Mouse (Mus musculus): ENCODE measurements at regions not wholly inside any gene's neighbourhood (a gene's known extent, or its start where the extent isn't known, plus 50 kb on each side); places are given as distances from the start of the nearest gene placed in this dataset.

DNA sequence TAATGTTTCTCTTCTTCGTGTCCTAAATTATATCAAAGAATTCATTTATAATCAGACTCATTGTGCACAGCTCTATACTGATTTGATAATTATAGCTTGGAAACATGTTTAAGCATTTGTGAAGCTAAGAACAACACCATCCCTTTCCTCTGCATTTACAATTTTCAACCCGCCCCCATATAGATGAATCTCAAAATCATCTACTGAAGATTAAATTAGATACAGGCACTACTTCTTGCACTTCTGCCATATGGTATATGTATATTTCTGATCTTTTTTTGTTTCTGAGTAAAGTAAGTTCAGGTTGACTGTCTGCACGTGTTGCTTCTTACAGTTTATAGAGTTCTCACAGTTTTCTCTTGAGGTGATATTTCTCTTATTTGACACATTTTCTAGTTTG, 583.1 kb upstream of the C030005K15Rik start:
- Histone ChIP-seq H3K36me3 (replicated peaks; ENCODE audit: control insufficient read depth, insufficient read depth, low read length) (no peaks in the 10 kb centered on the region), H3K9me3 (replicated peaks; ENCODE audit: control insufficient read depth, low read length) (no peaks in the 10 kb centered on the region), H3K27ac (ENCODE audit: low read depth) (no peak overlapping the region), H3K4me3 (ENCODE audit: low read depth, low read length) (no peak overlapping the region), H3K4me2 (ENCODE audit: low read depth, low read length) (no peak overlapping the region), H3K4me1 (ENCODE audit: control insufficient read depth, insufficient read depth) (no peaks in the 10 kb centered on the region), H3K27me3 (ENCODE audit: control insufficient read depth, insufficient read depth, low read length) (no peaks in the 10 kb centered on the region), H3K9ac (replicated peaks; ENCODE audit: low read depth, low read length) (no peak overlapping the region)
- no peak for DNase-seq (ENCODE audit: low spot score)
- no peak for ATAC-seq (ENCODE audit: insufficient read depth, low read depth)
- 82% methylated on average over 3 of the region's 3 CpGs for WGBS
- no peak for TF ChIP-seq EP300 (IDR thresholded peaks at IDR 0.05; ENCODE audit: low read depth)
- no peak for TF ChIP-seq CTCF (IDR thresholded peaks at IDR 0.05; ENCODE audit: low read depth)

DNA sequence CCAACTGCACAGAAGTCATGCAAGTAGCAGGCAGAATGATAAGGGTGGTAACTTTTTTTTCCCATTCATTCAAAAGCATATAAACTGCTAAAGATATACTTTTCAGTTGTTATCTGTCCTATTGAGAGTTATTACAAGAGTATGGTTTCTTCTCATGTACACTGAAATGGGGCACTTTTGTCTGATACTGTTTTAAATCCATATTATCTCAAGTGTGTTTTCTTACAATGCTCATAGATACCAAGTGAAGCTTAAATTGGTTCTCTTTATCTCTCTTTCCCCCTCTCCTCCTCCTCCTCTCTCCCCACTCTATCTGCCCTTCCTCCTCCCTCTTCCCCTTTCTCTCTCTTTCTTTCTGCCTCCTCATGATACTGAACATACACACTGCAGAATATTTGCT, 584.8 kb upstream of the C030005K15Rik start:
- DNase-seq (ENCODE audit: low spot score) (no peak), ATAC-seq (ENCODE audit: insufficient read depth, low read depth) (no peak)
- Histone ChIP-seq H3K27me3 (ENCODE audit: control insufficient read depth, insufficient read depth, low read length) (no peaks in the 10 kb centered on the region), H3K4me2 (ENCODE audit: low read depth, low read length) (no peak overlapping the region), H3K4me3 (ENCODE audit: low read depth, low read length) (no peak overlapping the region), H3K4me1 (ENCODE audit: control insufficient read depth, insufficient read depth) (no peaks in the 10 kb centered on the region), H3K9me3 (replicated peaks; ENCODE audit: control insufficient read depth, low read length) (no peaks in the 10 kb centered on the region), H3K36me3 (replicated peaks; ENCODE audit: control insufficient read depth, insufficient read depth, low read length) (no peaks in the 10 kb centered on the region), H3K27ac (ENCODE audit: low read depth) (no peak overlapping the region), H3K9ac (replicated peaks; ENCODE audit: low read depth, low read length) (no peak overlapping the region)
- no peak for TF ChIP-seq EP300 (IDR thresholded peaks at IDR 0.05; ENCODE audit: low read depth)
- TF ChIP-seq CTCF (IDR thresholded peaks at IDR 0.05; ENCODE audit: low read depth) = no peak

- DNase-seq (ENCODE audit: low spot score) (no peak), ATAC-seq (ENCODE audit: insufficient read depth, low read depth) (no peak)
- H3K27ac ChIP-seq (ENCODE audit: low read depth) = no peak overlapping the region
- no peaks in the 10 kb centered on the region for H3K4me1 ChIP-seq (ENCODE audit: control insufficient read depth, insufficient read depth)
- H3K4me3 ChIP-seq (ENCODE audit: low read depth, low read length) = no peak overlapping the region
- no peaks in the 10 kb centered on the region for H3K9me3 ChIP-seq (replicated peaks; ENCODE audit: control insufficient read depth, low read length)
- TF ChIP-seq EP300 (IDR thresholded peaks at IDR 0.05; ENCODE audit: low read depth) = no peak
- TF ChIP-seq CTCF (IDR thresholded peaks at IDR 0.05; ENCODE audit: low read depth) = no peak
- no peaks in the 10 kb centered on the region for H3K36me3 ChIP-seq (replicated peaks; ENCODE audit: control insufficient read depth, insufficient read depth, low read length)
- H3K4me2 ChIP-seq (ENCODE audit: low read depth, low read length) = no peak overlapping the region
- no peak overlapping the region for H3K9ac ChIP-seq (replicated peaks; ENCODE audit: low read depth, low read length)
- H3K27me3 ChIP-seq (ENCODE audit: control insufficient read depth, insufficient read depth, low read length) = no peaks in the 10 kb centered on the region
- 60% methylated on average over 2 of the region's 2 CpGs for WGBS
Observed at GRCm38 (mm10) chr10:98318416-98318815, 591.9 kb upstream of the C030005K15Rik start.

- no peak for ATAC-seq (ENCODE audit: insufficient read depth, low read depth)
- no peak overlapping the region for H3K4me2 ChIP-seq (ENCODE audit: low read depth, low read length)
- DNase-seq (ENCODE audit: low spot score) = no peak
- no peak overlapping the region for H3K4me3 ChIP-seq (ENCODE audit: low read depth, low read length)
- no peaks in the 10 kb centered on the region for H3K27me3 ChIP-seq (ENCODE audit: control insufficient read depth, insufficient read depth, low read length)
- no peaks in the 10 kb centered on the region for H3K9me3 ChIP-seq (replicated peaks; ENCODE audit: control insufficient read depth, low read length)
- H3K27ac ChIP-seq (ENCODE audit: low read depth) = no peak overlapping the region
- no peaks in the 10 kb centered on the region for H3K36me3 ChIP-seq (replicated peaks; ENCODE audit: control insufficient read depth, insufficient read depth, low read length)
- TF ChIP-seq EP300 (IDR thresholded peaks at IDR 0.05; ENCODE audit: low read depth) = no peak
- no peak for TF ChIP-seq CTCF (IDR thresholded peaks at IDR 0.05; ENCODE audit: low read depth)
- no peak overlapping the region for H3K9ac ChIP-seq (replicated peaks; ENCODE audit: low read depth, low read length)
- H3K4me1 ChIP-seq (ENCODE audit: control insufficient read depth, insufficient read depth) = no peaks in the 10 kb centered on the region
- 75% methylated on average over 5 of the region's 5 CpGs for WGBS
Observed at GRCm38 (mm10) chr10:98323846-98324245, 590.4 kb upstream of the Atp2b1 start.

DNA sequence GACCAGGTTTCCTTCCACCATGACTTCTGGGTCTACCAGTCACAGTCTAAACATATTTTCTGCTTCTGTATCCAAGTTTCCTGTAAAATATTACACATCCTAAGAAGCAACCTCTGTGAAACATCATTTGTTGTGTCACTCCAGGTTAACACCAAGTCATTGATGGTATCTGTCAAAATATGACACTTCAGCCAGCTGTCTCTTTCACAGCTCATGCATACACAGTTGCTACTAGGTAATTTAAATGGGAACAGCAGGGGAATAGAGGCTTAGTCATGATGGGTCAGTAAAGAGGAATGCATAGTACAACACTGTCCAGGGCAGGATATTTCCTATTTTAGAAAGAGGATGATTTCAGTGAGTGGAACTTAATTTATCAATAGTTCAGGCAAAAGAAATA, 589.6 kb upstream of the Atp2b1 start:
- no peak overlapping the region for H3K4me3 ChIP-seq (ENCODE audit: low read depth, low read length)
- no peaks in the 10 kb centered on the region for H3K36me3 ChIP-seq (replicated peaks; ENCODE audit: control insufficient read depth, insufficient read depth, low read length)
- H3K4me1 ChIP-seq (ENCODE audit: control insufficient read depth, insufficient read depth) = no peaks in the 10 kb centered on the region
- H3K27me3 ChIP-seq (ENCODE audit: control insufficient read depth, insufficient read depth, low read length) = no peaks in the 10 kb centered on the region
- no peak for DNase-seq (ENCODE audit: low spot score)
- ATAC-seq (ENCODE audit: insufficient read depth, low read depth) = no peak
- H3K27ac ChIP-seq (ENCODE audit: low read depth) = no peak overlapping the region
- no peak overlapping the region for H3K9ac ChIP-seq (replicated peaks; ENCODE audit: low read depth, low read length)
- H3K4me2 ChIP-seq (ENCODE audit: low read depth, low read length) = no peak overlapping the region
- no peaks in the 10 kb centered on the region for H3K9me3 ChIP-seq (replicated peaks; ENCODE audit: control insufficient read depth, low read length)
- TF ChIP-seq EP300 (IDR thresholded peaks at IDR 0.05; ENCODE audit: low read depth) = no peak
- no peak for TF ChIP-seq CTCF (IDR thresholded peaks at IDR 0.05; ENCODE audit: low read depth)

- Histone ChIP-seq H3K36me3 (replicated peaks; ENCODE audit: control insufficient read depth, insufficient read depth, low read length) (no peaks in the 10 kb centered on the region), H3K4me3 (ENCODE audit: low read depth, low read length) (no peak overlapping the region), H3K4me1 (ENCODE audit: control insufficient read depth, insufficient read depth) (no peaks in the 10 kb centered on the region), H3K9me3 (replicated peaks; ENCODE audit: control insufficient read depth, low read length) (no peaks in the 10 kb centered on the region), H3K9ac (replicated peaks; ENCODE audit: low read depth, low read length) (no peak overlapping the region), H3K27ac (ENCODE audit: low read depth) (no peak overlapping the region), H3K27me3 (ENCODE audit: control insufficient read depth, insufficient read depth, low read length) (no peaks in the 10 kb centered on the region), H3K4me2 (ENCODE audit: low read depth, low read length) (no peak overlapping the region)
- ATAC-seq (ENCODE audit: insufficient read depth, low read depth) = no peak
- 57% methylated on average over 5 of the region's 5 CpGs for WGBS
- TF ChIP-seq CTCF (IDR thresholded peaks at IDR 0.05; ENCODE audit: low read depth) (no peak), EP300 (IDR thresholded peaks at IDR 0.05; ENCODE audit: low read depth) (no peak)
- no peak for DNase-seq (ENCODE audit: low spot score)
Observed at GRCm38 (mm10) chr10:98325720-98326119, 588.5 kb upstream of the Atp2b1 start.

Measured in heart, postnatal 0 days (tissue).